Mouse (Mus musculus): ENCODE results near the gene 6430628N08Rik. TPM values are rescaled to one million over a fixed set of nuclear protein-coding genes. Genes with fewer than 3 reads are reported as not detected.

Gene 6430628N08Rik
- polyA plus RNA-seq, 1 experiment from 2014 or later, result not detected

DNA sequence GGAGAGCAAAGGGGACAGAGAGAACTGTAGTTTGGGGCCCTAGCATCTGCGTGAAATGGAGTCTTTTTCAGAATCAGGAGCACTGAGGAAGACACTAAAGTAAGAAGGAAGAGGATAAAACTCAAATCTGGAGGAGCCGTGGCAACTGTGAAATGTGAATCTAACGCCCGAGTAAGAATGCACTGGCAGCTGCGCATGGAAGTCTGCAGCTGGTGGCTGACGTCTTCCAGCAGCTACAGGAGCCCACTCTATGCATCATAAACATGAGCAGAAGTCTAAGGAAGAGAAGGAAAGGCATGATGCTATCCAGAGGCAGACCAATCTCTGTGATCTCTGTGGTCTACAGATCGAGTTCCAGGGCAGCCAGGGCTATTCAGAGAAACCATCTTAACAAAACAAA is 37.2 kb downstream of the 6430628N08Rik start:
- no peak for DNase-seq
- no peak overlapping the region for H3K27ac ChIP-seq (ENCODE audit: low read depth)
- no peaks in the 10 kb centered on the region for H3K36me3 ChIP-seq (replicated peaks; ENCODE audit: insufficient read depth, low read length)
- H3K4me2 ChIP-seq (ENCODE audit: low read depth, low read length), result no peak overlapping the region
- no peak overlapping the region for H3K9ac ChIP-seq (replicated peaks)
- ATAC-seq, result no peak
- H3K27me3 ChIP-seq (ENCODE audit: insufficient read depth, low read length), result peaks cover 36% of the 10 kb centered on the region
- H3K9me3 ChIP-seq (ENCODE audit: low read length), result no peaks in the 10 kb centered on the region
- no peak overlapping the region for H3K4me3 ChIP-seq (ENCODE audit: low read depth, low read length)
- TF ChIP-seq CTCF (IDR thresholded peaks at IDR 0.05; ENCODE audit: low read depth), result no peak
- TF ChIP-seq EP300 (IDR thresholded peaks at IDR 0.05; ENCODE audit: low read depth), result no peak
- H3K4me1 ChIP-seq (ENCODE audit: insufficient read depth), result no peaks in the 10 kb centered on the region
- WGBS (ENCODE audit: insufficient replicate concordance), result 53% methylated on average over 7 of the region's 7 CpGs

DNA sequence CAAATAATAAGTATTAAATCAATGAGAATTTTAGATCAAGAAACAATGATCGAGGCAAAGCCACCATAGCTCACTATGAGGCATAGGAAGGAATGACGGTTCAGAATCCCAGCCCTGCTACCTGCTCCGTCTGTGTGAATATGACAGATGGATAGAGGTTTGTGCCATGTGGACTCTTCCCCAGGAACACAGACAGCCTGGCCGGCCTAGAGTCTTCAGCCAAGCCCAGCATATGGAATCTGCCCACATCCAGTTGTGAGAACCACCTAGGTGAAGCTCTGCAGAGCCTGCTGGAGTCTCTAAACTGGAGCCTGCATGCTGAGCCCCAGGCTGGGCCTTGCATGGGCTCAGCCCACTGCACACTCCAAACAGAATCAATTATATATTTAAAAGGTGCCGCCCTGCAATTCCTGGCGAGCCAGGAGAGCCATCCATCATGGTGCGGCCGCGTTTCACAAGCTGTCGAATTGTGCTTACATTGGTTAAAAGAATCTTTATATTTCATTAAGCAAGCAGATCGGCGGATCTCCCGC is 41.2 kb downstream of the 6430628N08Rik start:
- no peak for TF ChIP-seq CTCF (IDR thresholded peaks at IDR 0.05; ENCODE audit: low read depth)
- no peak for TF ChIP-seq EP300 (IDR thresholded peaks at IDR 0.05; ENCODE audit: low read depth)

DNA sequence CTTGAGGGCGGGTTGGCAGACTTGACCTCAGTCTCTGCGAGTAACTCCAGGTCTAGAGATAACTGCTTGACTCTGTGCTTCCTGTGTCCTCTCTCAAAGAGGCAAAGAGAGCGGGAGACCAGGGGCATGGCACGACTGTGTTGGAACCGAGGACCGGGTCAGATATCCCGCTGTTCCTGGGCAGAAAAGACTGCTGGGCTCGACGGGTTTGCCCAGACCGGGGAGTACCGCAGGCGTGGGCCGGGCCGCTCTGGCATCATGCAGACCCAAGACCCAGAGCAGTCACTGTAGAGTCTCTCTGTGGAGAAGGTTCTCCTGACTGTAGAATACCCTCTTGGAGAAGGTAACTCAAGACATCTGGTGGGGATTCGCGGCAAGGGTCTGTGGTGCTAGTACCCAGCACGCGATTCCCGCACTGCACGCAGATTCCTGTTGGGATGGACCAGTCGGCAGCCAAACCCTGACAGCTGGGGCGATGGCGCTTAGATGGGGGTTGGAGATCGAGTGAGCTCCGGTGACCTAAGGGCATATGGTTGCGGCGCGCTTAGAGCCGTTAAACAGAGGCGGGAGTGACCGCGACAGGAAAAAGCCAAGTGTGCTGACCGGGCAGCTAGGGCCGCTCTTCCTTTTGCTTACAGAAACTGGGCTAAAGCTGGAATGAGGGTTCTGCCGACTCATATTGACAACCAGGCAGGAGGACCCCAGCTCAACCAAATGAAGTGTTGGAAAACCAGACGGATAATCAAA is 45.5 kb downstream of the 6430628N08Rik start:
- Histone ChIP-seq H3K9me3 (ENCODE audit: low read length) (no peaks in the 10 kb centered on the region), H3K4me1 (ENCODE audit: insufficient read depth) (peaks cover 10% of the 10 kb centered on the region), H3K4me2 (ENCODE audit: low read depth, low read length) (no peak overlapping the region), H3K27me3 (ENCODE audit: insufficient read depth, low read length) (peaks cover 98% of the 10 kb centered on the region), H3K36me3 (replicated peaks; ENCODE audit: insufficient read depth, low read length) (no peaks in the 10 kb centered on the region), H3K4me3 (ENCODE audit: low read depth, low read length) (peak overlapping the region; percentile 8; the same call in 1 of the 2 replicates), H3K27ac (ENCODE audit: low read depth) (no peak overlapping the region), H3K9ac (replicated peaks) (no peak overlapping the region)
- WGBS (ENCODE audit: insufficient replicate concordance), result 2% methylated on average over 36 of the region's 36 CpGs
- TF ChIP-seq EP300 (IDR thresholded peaks at IDR 0.05; ENCODE audit: low read depth) (no peak), CTCF (IDR thresholded peaks at IDR 0.05; ENCODE audit: low read depth) (no peak)
- DNase-seq (no peak), ATAC-seq (no peak)

More for the DNA sequence above, 41.2 kb downstream of the 6430628N08Rik start:
- H3K4me3 ChIP-seq (ENCODE audit: low read depth, low read length), result no peak overlapping the region
- 54% methylated on average over 13 of the region's 13 CpGs for WGBS (ENCODE audit: insufficient replicate concordance)
- peaks cover 4% of the 10 kb centered on the region; the same call in 1 of the 2 replicates for H3K4me1 ChIP-seq (ENCODE audit: insufficient read depth)
- H3K9ac ChIP-seq (replicated peaks), result no peak overlapping the region
- H3K9me3 ChIP-seq (ENCODE audit: low read length), result no peaks in the 10 kb centered on the region
- no peak overlapping the region for H3K4me2 ChIP-seq (ENCODE audit: low read depth, low read length)
- no peak overlapping the region for H3K27ac ChIP-seq (ENCODE audit: low read depth)
- no peak for DNase-seq
- peaks cover 75% of the 10 kb centered on the region for H3K27me3 ChIP-seq (ENCODE audit: insufficient read depth, low read length)
- H3K36me3 ChIP-seq (replicated peaks; ENCODE audit: insufficient read depth, low read length), result no peaks in the 10 kb centered on the region
- no peak for ATAC-seq

DNA sequence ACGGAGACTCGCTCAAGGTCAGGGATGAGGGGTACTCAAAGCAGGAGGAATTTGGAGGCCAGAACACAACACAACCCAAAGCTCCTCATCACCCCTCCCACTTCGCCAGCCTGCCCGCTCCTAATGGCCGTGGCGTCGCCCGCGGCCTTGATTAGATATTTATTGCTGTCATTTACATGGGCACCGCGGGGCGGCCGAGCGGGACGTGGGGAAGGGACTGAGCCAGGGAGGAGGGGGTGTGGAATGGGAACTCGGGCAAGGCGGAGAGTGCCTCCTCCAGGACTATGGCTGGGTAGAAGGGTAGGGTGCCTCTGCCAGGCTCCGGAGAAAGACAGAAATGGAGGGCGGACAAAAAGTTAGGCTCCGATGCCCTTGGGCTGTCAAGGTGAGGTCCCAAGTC is 46.2 kb downstream of the 6430628N08Rik start:
- ATAC-seq (no peak), DNase-seq (no peak)
- 2% methylated on average over 20 of the region's 20 CpGs for WGBS (ENCODE audit: insufficient replicate concordance)
- Histone ChIP-seq H3K27ac (ENCODE audit: low read depth) (no peak overlapping the region), H3K27me3 (ENCODE audit: insufficient read depth, low read length) (peaks cover 100% of the 10 kb centered on the region), H3K4me2 (ENCODE audit: low read depth, low read length) (no peak overlapping the region), H3K4me1 (ENCODE audit: insufficient read depth) (peaks cover 10% of the 10 kb centered on the region), H3K9ac (replicated peaks) (no peak overlapping the region), H3K4me3 (ENCODE audit: low read depth, low read length) (peak overlapping the region; percentile 8; the same call in 1 of the 2 replicates), H3K36me3 (replicated peaks; ENCODE audit: insufficient read depth, low read length) (no peaks in the 10 kb centered on the region), H3K9me3 (ENCODE audit: low read length) (no peaks in the 10 kb centered on the region)
- TF ChIP-seq EP300 (IDR thresholded peaks at IDR 0.05; ENCODE audit: low read depth), result no peak
- no peak for TF ChIP-seq CTCF (IDR thresholded peaks at IDR 0.05; ENCODE audit: low read depth)

DNA sequence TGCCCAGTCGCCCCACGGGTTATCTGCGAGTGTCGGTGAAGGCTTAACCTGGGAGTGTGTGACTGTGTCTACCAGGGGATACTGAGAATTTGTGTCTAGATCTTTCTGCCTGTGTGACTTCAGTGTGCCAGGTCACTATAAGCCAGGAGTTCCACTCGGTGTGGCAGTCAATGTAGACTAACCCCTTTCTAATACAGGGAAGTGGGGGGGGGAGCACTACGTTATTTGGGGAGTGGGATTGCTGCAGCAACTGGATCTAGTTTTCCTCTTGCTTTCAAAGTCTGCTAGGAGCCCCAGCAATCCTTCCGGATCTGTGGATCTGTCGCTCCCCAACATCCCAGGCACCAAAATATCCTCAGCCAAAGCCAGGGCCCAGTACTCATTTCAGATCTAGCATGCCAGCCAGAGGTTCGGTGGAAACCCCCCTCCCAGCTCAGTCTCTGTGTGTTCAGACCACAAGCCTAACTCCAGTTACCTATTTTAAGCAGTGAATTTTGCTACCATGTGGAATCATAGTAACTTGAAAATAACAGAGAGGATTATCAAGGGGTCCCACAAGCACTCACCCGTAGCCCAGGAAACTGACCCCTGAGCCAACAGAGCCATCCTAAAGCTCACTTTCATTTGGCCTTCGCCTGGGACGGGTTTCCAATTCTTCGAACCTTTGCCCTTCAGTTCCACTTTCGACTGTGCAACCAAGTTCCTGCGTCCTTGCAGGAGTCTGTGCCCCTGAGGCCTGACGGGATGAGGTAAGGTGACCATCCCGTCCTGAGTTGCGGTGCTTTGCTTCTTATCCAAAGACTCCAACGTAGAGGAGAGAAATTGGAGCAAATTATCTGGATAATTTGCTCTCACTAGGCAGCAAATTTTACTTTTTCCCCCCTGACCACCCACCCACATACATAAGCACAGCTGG is 46.9 kb downstream of the 6430628N08Rik start:
- Histone ChIP-seq H3K9ac (replicated peaks) (no peak overlapping the region), H3K4me2 (ENCODE audit: low read depth, low read length) (no peak overlapping the region), H3K4me3 (ENCODE audit: low read depth, low read length) (no peak overlapping the region), H3K36me3 (replicated peaks; ENCODE audit: insufficient read depth, low read length) (no peaks in the 10 kb centered on the region), H3K27me3 (ENCODE audit: insufficient read depth, low read length) (peaks cover 100% of the 10 kb centered on the region), H3K4me1 (ENCODE audit: insufficient read depth) (peaks cover 10% of the 10 kb centered on the region), H3K27ac (ENCODE audit: low read depth) (no peak overlapping the region), H3K9me3 (ENCODE audit: low read length) (no peaks in the 10 kb centered on the region)
- TF ChIP-seq EP300 (IDR thresholded peaks at IDR 0.05; ENCODE audit: low read depth) (no peak), CTCF (IDR thresholded peaks at IDR 0.05; ENCODE audit: low read depth) (no peak)
- WGBS (ENCODE audit: insufficient replicate concordance), result 5% methylated on average over 19 of the region's 19 CpGs
- DNase-seq, result no peak
- ATAC-seq, result no peak

Data from liver, postnatal 0 days (tissue).